Mouse (Mus musculus) kidney, adult 2 months (tissue): ENCODE measurements around the gene Vill. TPM values are rescaled to one million over a fixed set of nuclear protein-coding genes. Genes with fewer than 3 reads are reported as not detected.

Experiments used
- DNase-seq: peaks from one replicate; pipeline ENCODE4 v3.0.0; 2021
- H3K27ac ChIP-seq: fragments of 200-500 bp; 2 replicates; pipeline ENCODE4 v1.5.1; 2012; ENCODE audit warnings: low read depth, low read length, control low read depth, inconsistent platforms; ENCODE audit not compliant: insufficient read depth
- H3K27me3 ChIP-seq: fragments of 200-500 bp; replicated peaks from 2 replicates; pipeline ENCODE4 v1.6.1; 2012; ENCODE audit warnings: mild to moderate bottlenecking, moderate library complexity, low read length, inconsistent platforms; ENCODE audit not compliant: control insufficient read depth, insufficient read depth
- H3K36me3 ChIP-seq: fragments of 200-500 bp; 2 replicates; pipeline ENCODE4 v1.6.1; 2012; ENCODE audit warnings: mild to moderate bottlenecking, moderate library complexity, low read length, inconsistent platforms; ENCODE audit not compliant: control insufficient read depth, insufficient read depth
- H3K4me1 ChIP-seq: fragments of 200-500 bp; 2 replicates; pipeline ENCODE4 v1.6.1; 2011; ENCODE audit warnings: low read length; ENCODE audit not compliant: control insufficient read depth, insufficient read depth
- H3K4me3 ChIP-seq: fragments of 200-500 bp; 2 replicates; pipeline ENCODE4 v1.5.1; 2011; ENCODE audit warnings: mild to moderate bottlenecking, low read depth, low read length, control low read depth; ENCODE audit not compliant: insufficient read depth
- CTCF ChIP-seq: fragments of 200-500 bp; conservative IDR thresholded peaks from 2 replicates; pipeline ENCODE4 v1.5.1; 2011; ENCODE audit warnings: low read depth, mild to moderate bottlenecking, control low read depth, low read length, moderate library complexity, mixed read lengths; ENCODE audit not compliant: insufficient read depth, insufficient read length
- POLR2A ChIP-seq: fragments of 200-500 bp; IDR thresholded peaks from one replicate; pipeline ENCODE4 v1.6.1; 2011; ENCODE audit warnings: low read depth, low read length, control low read depth
- WGBS: fragments of 180-500 bp; shearing (Covaris S2); methylation state at CpG from one replicate; pipeline ENCODE4 v1.1.7; 2018; 5-methylcytosine and 5-hydroxymethylcytosine counted together
- polyA plus RNA-seq: library from polyadenylated mRNA; depleted of rRNA; stranded (reverse); fragments of >200 nt; gene quantifications from 2 replicates; pipeline ENCODE4 v1.2.3, GENCODE M21; 2012; rRNA removed

The Vill gene
- polyA plus RNA-seq, result 48.5 and 73.9 TPM in 2 replicates

- TF ChIP-seq CTCF (no peak), POLR2A (no peak)
- Histone ChIP-seq H3K27me3 (no peaks in the 10 kb centered on the region), H3K4me3 (peak within 1 kb of the TSS; percentile 47), H3K27ac (peak within 1 kb of the TSS; percentile 37; the same call in 1 of the 2 replicates), H3K4me1 (0 out of 2 replicates have a peak, but pooled peaks cover 3% of the 10 kb centered on the region), H3K36me3 (no peaks in the 10 kb centered on the region)
- 6% methylated on average over 22 of the region's 22 CpGs for WGBS
- DNase-seq, result peak; percentile 85
These were observed at the start of gene Vill for GRCm38 (mm10) chr9:119052154-119052944. Gene Vill, plus strand, starts transcription at chr9:119052778.

GRCm38 (mm10) chr9:119003990-119004702 is 48.4 kb upstream of the Vill start:
- Histone ChIP-seq H3K4me1 (peaks cover 26% of the 10 kb centered on the region), H3K4me3 (no peak overlapping the region), H3K27me3 (no peaks in the 10 kb centered on the region), H3K36me3 (no peaks in the 10 kb centered on the region), H3K27ac (no peak overlapping the region)
- no peak for DNase-seq
- 65% methylated on average over 23 of the region's 23 CpGs for WGBS
- no peak for TF ChIP-seq CTCF
- no peak for TF ChIP-seq POLR2A

- WGBS, result 59% methylated on average over 16 of the region's 16 CpGs
- H3K4me3 ChIP-seq, result no peak overlapping the region
- no peak overlapping the region for H3K27ac ChIP-seq
- peaks cover 26% of the 10 kb centered on the region for H3K4me1 ChIP-seq
- peak; percentile 56 for DNase-seq
- H3K36me3 ChIP-seq, result no peaks in the 10 kb centered on the region
- no peaks in the 10 kb centered on the region for H3K27me3 ChIP-seq
- TF ChIP-seq CTCF (no peak), POLR2A (no peak)
These were observed 47.9 kb upstream of the Vill start for GRCm38 (mm10) chr9:119004703-119005076.

GRCm38 (mm10) chr9:119005303-119006029 is 47.1 kb upstream of the Vill start:
- 72% methylated on average over 15 of the region's 15 CpGs for WGBS
- TF ChIP-seq CTCF, result no peak
- no peak for TF ChIP-seq POLR2A
- H3K27ac ChIP-seq, result no peak overlapping the region

GRCm38 (mm10) chr9:119007266-119007665 is 45.3 kb upstream of the Vill start:
- peaks cover 21% of the 10 kb centered on the region for H3K4me1 ChIP-seq
- H3K27me3 ChIP-seq, result no peaks in the 10 kb centered on the region
- no peaks in the 10 kb centered on the region for H3K36me3 ChIP-seq
- H3K27ac ChIP-seq, result no peak overlapping the region
- TF ChIP-seq CTCF, result no peak
- TF ChIP-seq POLR2A, result no peak
- H3K4me3 ChIP-seq, result no peak overlapping the region
- WGBS, result 71% methylated on average over 10 of the region's 10 CpGs
- no peak for DNase-seq

More at GRCm38 (mm10) chr9:119005303-119006029, 47.1 kb upstream of the Vill start:
- no peak for DNase-seq
- no peak overlapping the region for H3K4me3 ChIP-seq
- no peaks in the 10 kb centered on the region for H3K36me3 ChIP-seq
- peaks cover 26% of the 10 kb centered on the region for H3K4me1 ChIP-seq
- no peaks in the 10 kb centered on the region for H3K27me3 ChIP-seq

- H3K27me3 ChIP-seq, result no peaks in the 10 kb centered on the region
- H3K4me3 ChIP-seq, result no peak overlapping the region
- H3K27ac ChIP-seq, result 0 out of 2 replicates have a peak overlapping the region, but pooled peaks have one; percentile 14
- peaks cover 12% of the 10 kb centered on the region; the same call in 1 of the 2 replicates for H3K4me1 ChIP-seq
- TF ChIP-seq POLR2A, result no peak
- TF ChIP-seq CTCF, result no peak
- WGBS, result 57% methylated on average over 7 of the region's 7 CpGs
- no peak for DNase-seq
- no peaks in the 10 kb centered on the region for H3K36me3 ChIP-seq
These were observed 43.7 kb upstream of the Vill start for GRCm38 (mm10) chr9:119008871-119009270.

GRCm38 (mm10) chr9:119010156-119010710 is 42.3 kb upstream of the Vill start:
- H3K36me3 ChIP-seq, result no peaks in the 10 kb centered on the region
- peak overlapping the region; percentile 42; the same call in 1 of the 2 replicates for H3K27ac ChIP-seq
- H3K27me3 ChIP-seq, result no peaks in the 10 kb centered on the region
- TF ChIP-seq CTCF (no peak), POLR2A (no peak)
- peak; percentile 52 for DNase-seq
- no peak overlapping the region for H3K4me3 ChIP-seq
- WGBS, result 69% methylated on average over 13 of the region's 13 CpGs
- H3K4me1 ChIP-seq, result peaks cover 5% of the 10 kb centered on the region; the same call in 1 of the 2 replicates
